Mouse (Mus musculus) heart, postnatal 0 days (tissue): ENCODE results near the gene Dnm3.

Experiments
- CTCF ChIP-seq: IDR thresholded peaks from 2 replicates; pipeline ENCODE4 v1.5.1; 2016; ENCODE audit warnings: antibody characterized with exemption, control low read depth, low read depth
- EP300 ChIP-seq: IDR thresholded peaks from 2 replicates; pipeline ENCODE4 v1.6.1; 2016; ENCODE audit warnings: antibody characterized with exemption, low read depth

- TF ChIP-seq CTCF (no peak), EP300 (no peak)
Observed at GRCm38 (mm10) chr1:162181187-162181975, 296.5 kb downstream of the Dnm3 start.
